Mouse (Mus musculus): ENCODE results near the gene Zfp326. TPM values are rescaled to one million over a fixed set of nuclear protein-coding genes. Genes with fewer than 3 reads are reported as not detected.
"Not testable (repeated sequence)": the region's sequence is repeated elsewhere in the genome, so short reads cannot be mapped to it uniquely, and the experiment has no call there.

Zfp326 gene
- total RNA-seq, 2 experiments from 2014 or later: 40.8 to 41.3 TPM

GRCm38 (mm10) chr5:105860461-105860835, 15.9 kb upstream of the Zfp326 start:
- intact Hi-C loops (cut with DNase I): no loop called here

GRCm38 (mm10) chr5:105861616-105862015, 14.7 kb upstream of the Zfp326 start:
- DNase-seq (ENCODE audit: extremely low spot score in 1 of 2, low spot score in 2 of 2): no peak
- intact Hi-C loops (cut with DNase I): no loop called here

More at GRCm38 (mm10) chr5:105860461-105860835, 15.9 kb upstream of the Zfp326 start:
- no peak for DNase-seq (ENCODE audit: extremely low spot score in 1 of 2, low spot score in 2 of 2)

- DNase-seq (ENCODE audit: extremely low spot score in 1 of 2, low spot score in 2 of 2): not testable (repeated sequence)
- intact Hi-C loops (cut with DNase I): loop anchor here (5.0 kb wide), 2 partner anchors 113 to 348 kb away; partner anchors contain the start of gene Lrrc8c
Observed at GRCm38 (mm10) chr5:105865110-105865628, 11.2 kb upstream of the Zfp326 start.

GRCm38 (mm10) chr5:105867427-105867826, 8.9 kb upstream of the Zfp326 start:
- intact Hi-C loops (cut with DNase I): loop anchor here (5.0 kb wide), 2 partner anchors 115 to 350 kb away; partner anchors contain the start of gene Lrrc8c
- DNase-seq (ENCODE audit: extremely low spot score in 1 of 2, low spot score in 2 of 2): no peak

GRCm38 (mm10) chr5:105867841-105868447, 8.4 kb upstream of the Zfp326 start:
- DNase-seq (ENCODE audit: extremely low spot score in 1 of 2, low spot score in 2 of 2): no peak
- intact Hi-C loops (cut with DNase I): loop anchor here (2.0 to 5.0 kb wide), 4 partner anchors 116 to 463 kb away; partner anchors contain the start of gene Lrrc8c

- peak; percentile 78 to 83 for DNase-seq (ENCODE audit: extremely low spot score in 1 of 2, low spot score in 2 of 2)
- intact Hi-C loops (cut with DNase I): loop anchor here (2.0 to 5.0 kb wide), 4 partner anchors 116 to 464 kb away; partner anchors contain the start of gene Lrrc8c
Observed at GRCm38 (mm10) chr5:105868593-105868992, 7.8 kb upstream of the Zfp326 start.

- DNase-seq (ENCODE audit: extremely low spot score in 1 of 2, low spot score in 2 of 2): no peak
- intact Hi-C loops (cut with DNase I): loop anchor here (2.0 to 5.0 kb wide), 4 partner anchors 117 to 465 kb away; partner anchors contain the start of gene Lrrc8c
Observed at GRCm38 (mm10) chr5:105869739-105870138, 6.6 kb upstream of the Zfp326 start.

GRCm38 (mm10) chr5:105871140-105871539, 5.2 kb upstream of the Zfp326 start:
- intact Hi-C loops (cut with DNase I): no loop called here
- DNase-seq (ENCODE audit: extremely low spot score in 1 of 2, low spot score in 2 of 2): no peak

GRCm38 (mm10) chr5:105872176-105872575, 4.2 kb upstream of the Zfp326 start:
- no peak for DNase-seq (ENCODE audit: extremely low spot score in 1 of 2, low spot score in 2 of 2)
- intact Hi-C loops (cut with DNase I): no loop called here

GRCm38 (mm10) chr5:105872916-105873315, 3.4 kb upstream of the Zfp326 start:
- intact Hi-C loops (cut with DNase I): no loop called here
- no peak for DNase-seq (ENCODE audit: extremely low spot score in 1 of 2, low spot score in 2 of 2)

- intact Hi-C loops (cut with DNase I): no loop called here
- DNase-seq (ENCODE audit: extremely low spot score in 1 of 2, low spot score in 2 of 2): no peak
Observed at GRCm38 (mm10) chr5:105873774-105874173, 2.6 kb upstream of the Zfp326 start.

GRCm38 (mm10) chr5:105874476-105874875, 1.9 kb upstream of the Zfp326 start:
- DNase-seq (ENCODE audit: extremely low spot score in 1 of 2, low spot score in 2 of 2): no peak
- intact Hi-C loops (cut with DNase I): no loop called here

GRCm38 (mm10) chr5:105876925-105877774, 785 bp downstream of the Zfp326 start:
- DNase-seq (ENCODE audit: extremely low spot score in 1 of 2, low spot score in 2 of 2): peak in 1 of 2 experiments; percentile 49
- intact Hi-C loops (cut with DNase I): no loop called here

GRCm38 (mm10) chr5:105887317-105887716, 11.0 kb downstream of the Zfp326 start:
- no peak for DNase-seq (ENCODE audit: extremely low spot score in 1 of 2, low spot score in 2 of 2)
- intact Hi-C loops (cut with DNase I): no loop called here

GRCm38 (mm10) chr5:105898161-105898560, 21.8 kb downstream of the Zfp326 start:
- intact Hi-C loops (cut with DNase I): no loop called here
- no peak for DNase-seq (ENCODE audit: extremely low spot score in 1 of 2, low spot score in 2 of 2)

- no peak for DNase-seq (ENCODE audit: extremely low spot score in 1 of 2, low spot score in 2 of 2)
- intact Hi-C loops (cut with DNase I): no loop called here
Observed at GRCm38 (mm10) chr5:105909209-105909608, 32.8 kb downstream of the Zfp326 start.

GRCm38 (mm10) chr5:105909671-105910070, 33.3 kb downstream of the Zfp326 start:
- intact Hi-C loops (cut with DNase I): no loop called here
- no peak for DNase-seq (ENCODE audit: extremely low spot score in 1 of 2, low spot score in 2 of 2)

- no peak for DNase-seq (ENCODE audit: extremely low spot score in 1 of 2, low spot score in 2 of 2)
- intact Hi-C loops (cut with DNase I): no loop called here
Observed at GRCm38 (mm10) chr5:105911498-105911897, 35.1 kb downstream of the Zfp326 start.

GRCm38 (mm10) chr5:105917398-105917797, 41.0 kb downstream of the Zfp326 start:
- intact Hi-C loops (cut with DNase I): no loop called here
- no peak for DNase-seq (ENCODE audit: extremely low spot score in 1 of 2, low spot score in 2 of 2)
